Mouse (Mus musculus) layer of hippocampus, adult 8-10 months (tissue): ENCODE results near the gene Mdm2. TPM values are rescaled to one million over a fixed set of nuclear protein-coding genes. Genes with fewer than 3 reads are reported as not detected.

Experiments used
- DNase-seq, 2 experiments: peaks; one replicate each; pipeline ENCODE4 v3.0.0; 2022; ENCODE audit warnings: low spot score in 2 of 2
- total RNA-seq, 4 experiments: library from RNA; stranded (reverse); gene quantifications; 2 replicates each; pipeline ENCODE4 v1.2.4; 2022

Mdm2 gene
- total RNA-seq, 4 experiments from 2014 or later, result 54.5 to 67.0 (median 58.7) TPM

DNA sequence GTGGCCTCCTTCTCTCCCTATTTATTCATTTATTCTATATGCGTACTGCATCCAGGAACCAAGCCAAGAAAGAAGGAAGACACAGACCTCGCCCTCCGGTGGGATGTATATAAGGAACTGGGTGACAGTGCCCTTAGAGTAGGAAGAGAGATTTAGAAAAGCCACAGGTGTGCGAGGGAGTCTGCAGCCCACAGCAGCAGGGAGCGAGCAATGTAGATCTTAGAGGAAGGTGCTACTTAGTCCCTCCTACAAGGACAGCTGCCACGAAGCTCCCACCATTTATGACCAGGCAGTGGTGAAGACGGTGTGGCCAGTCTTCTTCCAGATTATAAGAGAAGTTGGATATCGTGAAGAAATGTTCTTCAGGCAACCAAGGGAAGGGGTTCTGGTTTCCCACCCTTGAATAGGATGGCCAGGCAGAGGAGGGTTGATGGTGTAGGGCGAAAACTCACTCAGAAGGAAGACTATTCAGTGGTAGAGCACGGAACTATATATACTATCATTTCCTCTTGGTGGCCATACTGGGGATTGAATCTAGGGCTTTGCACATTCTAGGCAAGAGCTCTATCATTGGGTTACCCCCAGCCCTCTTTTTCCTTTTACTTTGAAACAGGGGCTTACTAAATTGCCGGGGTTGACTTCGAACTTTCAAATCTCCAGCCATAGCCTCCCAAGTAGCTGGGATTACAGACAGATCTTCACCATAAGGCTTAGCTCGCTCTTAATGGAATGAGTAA, 38.5 kb downstream of the Mdm2 start:
- no peak for DNase-seq

GRCm38 (mm10) chr10:117671266-117671665, 39.3 kb downstream of the Mdm2 start:
- DNase-seq, result no peak

- no peak for DNase-seq
These were observed 39.8 kb downstream of the Mdm2 start for GRCm38 (mm10) chr10:117670791-117671190.

- DNase-seq, result no peak
These were observed 40.5 kb downstream of the Mdm2 start for GRCm38 (mm10) chr10:117670092-117670491.

DNA sequence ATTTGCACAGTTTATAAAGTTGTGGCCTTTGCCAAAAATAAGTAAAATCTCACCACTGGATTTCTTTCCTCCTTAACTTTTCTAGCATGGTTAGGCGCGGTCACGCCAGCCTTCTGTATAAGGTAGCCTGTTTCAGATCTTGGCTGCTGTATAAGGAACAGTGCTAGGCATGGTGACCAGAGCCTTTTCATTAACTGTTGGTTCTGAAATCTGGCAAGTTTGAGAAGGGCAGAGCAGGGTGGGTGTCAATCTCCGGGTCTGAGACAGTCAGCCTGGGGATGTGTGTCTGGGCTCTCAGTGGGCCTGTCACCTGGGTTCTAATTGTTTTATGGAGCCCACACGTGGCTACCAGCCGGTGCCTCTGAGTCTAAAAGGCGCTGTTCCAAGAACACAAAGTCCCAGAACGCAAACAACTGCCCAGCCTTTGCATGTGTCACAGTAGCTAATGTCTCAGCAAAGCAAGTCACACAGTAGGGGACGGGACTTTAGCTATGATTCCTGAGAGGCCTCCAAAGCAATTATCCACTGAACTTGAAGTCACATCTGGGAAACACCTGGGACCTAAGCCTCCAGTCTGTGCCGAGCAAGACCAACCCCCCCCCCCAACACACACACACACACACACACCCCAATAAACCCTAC, 41.0 kb downstream of the Mdm2 start:
- DNase-seq, result no peak

GRCm38 (mm10) chr10:117668546-117669300, 41.8 kb downstream of the Mdm2 start:
- DNase-seq, result no peak

GRCm38 (mm10) chr10:117667663-117668507, 42.7 kb downstream of the Mdm2 start:
- DNase-seq, result no peak

DNA sequence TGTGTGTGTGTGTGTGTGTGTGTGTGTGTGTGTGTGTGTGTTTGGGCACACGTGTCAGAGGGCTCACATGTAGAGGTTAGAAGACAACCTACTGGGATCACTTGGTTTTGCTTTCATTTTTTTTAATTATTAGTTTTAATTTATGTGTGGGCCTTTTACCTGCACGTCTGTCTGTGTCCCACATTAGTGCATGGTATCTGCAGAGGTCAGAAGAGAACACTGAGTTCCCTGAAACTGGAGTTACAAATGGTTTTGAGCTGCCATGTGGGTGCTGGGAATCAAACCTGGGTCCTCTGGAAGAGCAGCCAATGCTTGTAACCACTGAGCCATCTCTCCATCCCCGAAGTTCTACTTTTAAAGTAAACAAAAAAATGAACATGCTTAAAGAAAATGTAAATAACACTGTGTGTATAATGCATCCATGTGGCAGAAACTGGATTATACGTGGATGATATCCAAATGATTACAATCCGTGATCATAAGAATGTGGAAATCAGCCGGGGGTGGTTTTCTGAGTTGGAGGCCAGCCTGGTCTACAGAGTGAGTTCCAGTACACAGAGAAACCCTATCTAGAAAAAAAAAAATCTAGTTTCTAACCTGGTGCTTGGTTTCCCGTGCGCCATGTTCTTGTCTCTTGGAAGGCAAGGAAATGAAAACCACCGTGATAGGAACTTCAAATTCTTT, 43.5 kb downstream of the Mdm2 start:
- no peak for DNase-seq

DNA sequence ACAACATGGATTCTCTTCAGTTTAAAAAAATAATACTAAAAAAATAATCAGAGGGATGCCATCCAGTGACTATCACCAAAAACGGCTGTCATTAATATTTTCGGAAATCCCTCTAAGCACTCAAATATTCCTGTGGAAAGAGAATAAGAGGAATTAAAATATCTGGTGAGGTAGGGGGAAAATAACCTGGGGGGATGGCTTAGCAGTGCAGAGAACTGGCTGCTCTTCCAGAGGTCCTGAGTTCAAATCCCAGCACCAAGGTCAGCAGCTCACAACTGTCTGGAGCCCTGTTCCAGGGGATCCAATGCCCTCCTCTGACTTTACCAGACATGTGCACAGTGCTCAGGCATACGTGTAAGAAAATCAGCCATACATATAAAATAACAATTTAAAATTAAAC, 44.2 kb downstream of the Mdm2 start:
- no peak for DNase-seq

- no peak for DNase-seq
These were observed 44.9 kb downstream of the Mdm2 start for GRCm38 (mm10) chr10:117665376-117666275.

GRCm38 (mm10) chr10:117664926-117665209, 45.7 kb downstream of the Mdm2 start:
- no peak for DNase-seq

DNA sequence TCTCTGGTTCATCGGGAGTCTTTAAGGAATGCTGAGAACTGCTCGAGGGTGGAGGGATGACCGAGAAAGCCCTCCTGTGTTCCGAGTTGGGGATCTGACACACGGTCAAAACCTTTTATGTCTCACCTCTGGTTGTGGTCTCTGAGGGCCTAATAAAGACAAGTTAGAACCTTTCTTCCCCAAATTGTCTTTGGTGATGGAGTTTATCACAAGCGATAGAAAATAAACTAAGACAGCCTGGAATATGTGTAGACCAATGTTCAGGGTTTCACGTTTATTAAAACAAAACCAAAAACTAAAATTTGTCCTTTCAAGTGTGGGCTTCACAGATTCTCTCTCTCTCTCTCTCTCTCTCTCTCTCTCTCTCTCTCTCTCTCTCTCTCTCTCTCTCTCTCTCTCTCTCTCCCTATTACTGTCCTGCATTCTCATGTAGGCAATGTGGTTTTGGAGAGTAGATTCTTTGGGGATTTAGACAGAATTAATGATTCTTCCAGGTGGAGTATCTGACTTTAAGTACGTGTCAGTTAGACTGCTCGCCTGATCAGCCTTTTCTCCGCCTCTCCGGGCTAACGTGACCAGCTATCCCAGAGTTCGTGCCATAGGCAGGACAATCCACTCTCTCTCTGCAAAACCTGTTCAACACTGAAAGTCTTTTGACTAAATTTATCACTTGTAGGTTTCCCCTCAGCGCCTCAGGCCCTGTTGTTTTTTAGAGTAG, 46.2 kb downstream of the Mdm2 start:
- no peak for DNase-seq

- no peak for DNase-seq
These were observed 46.7 kb downstream of the Mdm2 start for GRCm38 (mm10) chr10:117663865-117664200.

GRCm38 (mm10) chr10:117663056-117663864, 47.3 kb downstream of the Mdm2 start:
- no peak for DNase-seq

DNA sequence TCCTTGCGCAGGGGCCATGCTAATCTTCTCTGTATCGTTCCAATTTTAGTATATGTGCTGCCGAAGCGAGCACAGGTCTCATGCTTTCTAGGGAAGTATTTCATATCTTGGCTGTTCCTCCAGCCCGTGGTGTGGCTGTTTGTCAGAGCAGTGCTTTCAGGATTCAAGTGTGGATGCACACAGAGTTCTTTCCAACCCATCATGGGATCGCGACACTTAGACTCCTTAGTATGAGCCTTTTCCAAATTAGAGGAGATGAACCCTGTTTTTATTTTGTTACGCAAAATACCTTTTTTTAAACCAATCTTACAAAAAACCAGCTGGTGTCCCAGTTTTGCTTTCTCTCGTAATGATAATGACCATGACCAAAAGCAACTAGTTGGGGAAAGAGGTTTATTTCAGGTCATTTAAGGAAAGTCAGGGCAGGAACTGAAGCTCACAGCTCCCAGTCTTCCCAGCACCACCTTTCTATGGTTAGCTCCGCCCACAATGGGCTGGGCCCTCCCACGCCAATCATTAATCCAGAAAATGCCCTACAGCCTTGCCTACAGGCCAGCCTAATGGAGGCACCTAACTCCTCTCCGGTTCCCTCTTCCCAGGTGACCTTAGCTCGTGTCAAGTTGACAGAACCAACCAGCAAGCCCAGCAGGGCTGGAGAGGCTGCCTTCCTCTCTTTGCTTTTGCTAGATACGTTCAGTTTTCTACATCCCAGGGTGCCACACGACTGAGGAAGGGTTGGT, 48.1 kb downstream of the Mdm2 start:
- no peak for DNase-seq

DNA sequence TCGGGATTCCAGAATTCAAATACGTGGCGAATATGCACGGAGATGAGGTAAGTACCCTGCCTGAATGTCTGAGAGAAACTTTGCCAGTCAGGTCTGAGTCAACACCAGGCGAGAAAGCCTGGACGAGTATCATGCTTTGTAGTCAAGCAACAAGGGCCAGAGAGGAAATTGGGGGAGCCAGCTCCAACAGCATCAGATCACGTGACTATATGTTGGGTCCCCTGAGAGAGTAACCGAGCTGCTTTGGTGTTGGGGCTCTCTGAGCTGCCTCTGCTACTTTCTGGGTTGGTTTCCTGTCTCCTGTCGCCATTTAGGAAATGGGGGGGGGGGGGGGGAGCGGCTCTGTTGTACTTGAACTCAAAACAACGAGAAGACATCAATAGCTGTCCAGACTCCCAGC, 50.7 kb downstream of the Mdm2 start:
- DNase-seq, result no peak

DNA sequence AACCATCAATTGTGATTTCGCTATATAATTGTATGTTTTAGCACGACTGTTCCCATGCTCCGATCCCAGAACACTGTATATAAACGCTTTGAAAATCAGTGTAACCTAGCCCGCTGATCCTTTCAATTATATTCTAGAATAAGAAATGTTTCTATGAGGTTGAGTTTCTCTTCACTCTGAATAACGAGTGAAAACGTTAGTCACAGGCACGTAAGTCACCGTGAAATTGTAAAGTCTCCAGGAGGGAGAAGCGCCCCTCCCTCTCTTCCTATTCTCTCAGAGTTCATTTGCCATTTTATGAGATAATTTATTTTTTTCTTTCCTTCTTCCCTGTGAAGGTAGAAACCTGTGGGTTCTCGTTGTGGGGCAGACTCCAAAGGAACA, 51.1 kb downstream of the Mdm2 start:
- DNase-seq, result no peak
